Mouse (Mus musculus): ENCODE data around the gene Npff.

Npff gene

DNA sequence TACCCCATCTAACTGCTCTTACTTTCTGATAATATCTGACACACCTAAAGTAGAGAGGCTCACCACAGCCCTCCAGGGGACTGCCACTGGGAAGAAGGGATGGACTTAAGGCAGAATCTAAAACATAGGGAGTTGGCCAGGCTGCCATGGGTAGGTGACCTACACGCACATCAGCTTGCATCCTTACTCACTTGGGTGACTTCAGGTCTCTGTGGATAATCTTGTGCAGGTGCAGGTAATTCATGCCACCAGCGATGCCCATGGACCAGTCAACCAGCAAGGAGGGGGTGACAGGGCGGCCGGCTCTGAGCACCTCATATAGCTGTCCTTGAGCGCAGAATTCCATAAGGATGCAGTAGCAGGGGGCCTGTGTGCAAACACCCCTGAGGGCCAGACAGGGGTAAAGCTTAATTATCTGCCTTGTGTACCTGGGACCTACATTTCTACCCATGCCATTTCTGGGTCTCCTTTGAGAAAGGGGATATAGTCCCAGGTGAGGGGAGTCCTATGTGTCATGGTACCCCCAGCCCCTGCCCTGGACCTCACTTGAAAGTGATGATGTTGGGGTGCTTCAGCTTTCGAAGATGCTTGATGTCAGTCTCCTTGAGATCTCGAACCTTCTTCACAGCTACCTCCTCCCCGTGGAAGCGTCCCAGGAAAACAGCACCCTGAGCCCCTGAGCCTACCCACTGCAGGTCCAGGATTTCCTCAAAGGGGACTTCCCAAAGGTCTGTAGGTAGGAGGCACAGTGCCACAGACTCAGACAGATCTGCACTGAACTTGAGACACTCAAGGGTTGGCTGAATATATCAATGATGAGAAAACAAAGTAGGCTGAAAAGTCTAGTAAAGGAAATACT lies 20.6 kb downstream of the Npff start:
- no peak for DNase-seq (ENCODE audit: extremely low spot score)

DNA sequence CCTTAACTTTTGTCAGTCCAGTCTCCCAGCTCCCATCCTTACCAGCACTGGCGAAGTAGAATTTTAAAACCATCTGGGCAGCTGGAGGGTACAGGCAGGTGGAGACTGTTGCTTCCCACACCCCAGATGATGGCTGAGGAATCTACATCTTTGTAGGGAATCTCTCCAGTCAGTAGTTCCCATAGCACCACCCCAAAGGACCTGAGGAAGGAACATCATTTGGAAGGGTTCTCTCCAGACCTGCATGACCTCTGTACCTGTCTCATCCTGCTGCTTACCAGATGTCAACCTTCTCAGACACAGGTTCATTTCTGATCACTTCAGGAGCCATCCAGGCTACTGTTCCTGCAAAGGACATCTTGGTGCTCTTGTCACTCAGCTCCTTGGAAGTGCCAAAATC lies 21.3 kb downstream of the Npff start, which contains the start of gene Gm10337:
Gm10337 (plus strand) TSS at position 276 of the 400 bp plus-strand sequence.
- DNase-seq (ENCODE audit: extremely low spot score): no peak

DNA sequence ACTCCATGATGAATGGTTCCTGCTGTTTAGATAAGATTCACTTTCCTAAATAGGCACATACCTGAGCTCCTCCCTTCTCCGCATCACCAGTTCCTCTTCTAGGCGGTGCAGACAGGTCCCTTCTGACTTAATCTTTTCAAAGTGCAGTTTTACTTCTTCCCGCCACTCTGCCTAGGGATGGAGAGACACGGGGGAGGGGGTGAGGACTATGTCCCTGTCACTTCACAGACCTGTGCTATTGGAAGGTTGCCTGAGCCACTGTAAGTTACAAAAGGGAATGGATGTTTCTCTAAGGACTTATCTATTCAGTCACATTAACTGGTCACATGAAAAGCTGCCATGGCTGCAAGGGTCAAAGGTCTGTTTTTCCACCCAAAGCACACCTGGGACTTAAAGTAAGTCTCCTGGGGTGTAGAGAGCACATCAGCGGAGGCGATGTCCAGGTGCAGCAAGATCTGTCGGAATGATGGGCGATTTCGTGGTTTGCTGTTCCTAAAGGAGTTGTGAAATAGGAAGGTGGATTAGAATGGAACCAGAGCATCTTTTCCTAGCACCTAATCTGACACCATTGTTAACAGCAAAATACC lies 22.4 kb downstream of the Npff start:
- no peak for DNase-seq (ENCODE audit: extremely low spot score)

DNA sequence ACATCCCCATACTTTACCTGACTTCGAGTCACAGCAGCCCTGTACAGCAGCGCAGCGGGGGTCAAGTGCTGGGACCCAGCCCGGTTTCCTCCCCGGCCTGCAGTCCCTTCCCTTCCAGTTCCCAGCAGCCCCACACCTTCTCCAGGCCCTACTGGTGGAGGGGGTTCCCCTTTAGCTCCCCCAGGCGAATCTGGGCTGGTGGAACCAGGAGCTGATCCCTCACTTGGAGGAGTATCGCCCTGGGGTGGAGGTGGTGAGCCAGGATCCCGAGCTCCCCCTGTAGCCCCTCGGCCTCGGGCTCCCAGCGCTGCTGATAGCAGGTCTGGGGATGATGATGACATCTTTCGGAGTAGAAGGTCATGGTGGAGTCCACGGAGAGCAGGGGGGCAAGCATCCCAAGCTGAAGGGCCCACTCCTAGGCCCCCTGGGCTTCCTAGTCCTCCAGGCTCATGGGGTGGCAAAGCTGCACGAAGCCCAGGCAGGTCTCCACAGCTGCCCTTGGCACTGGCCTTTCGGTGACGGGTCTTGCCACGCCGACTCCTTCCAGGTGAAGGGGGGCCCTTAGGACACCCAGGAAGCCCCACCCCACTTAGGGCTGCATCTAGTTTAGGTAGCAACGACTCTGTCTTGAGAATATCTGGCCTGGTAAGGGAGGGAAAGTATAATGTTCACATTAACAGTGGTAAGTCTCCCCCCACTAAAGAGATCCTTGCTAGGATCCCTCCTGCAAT lies 23.5 kb downstream of the Npff start:
- no peak for DNase-seq (ENCODE audit: extremely low spot score)

DNA sequence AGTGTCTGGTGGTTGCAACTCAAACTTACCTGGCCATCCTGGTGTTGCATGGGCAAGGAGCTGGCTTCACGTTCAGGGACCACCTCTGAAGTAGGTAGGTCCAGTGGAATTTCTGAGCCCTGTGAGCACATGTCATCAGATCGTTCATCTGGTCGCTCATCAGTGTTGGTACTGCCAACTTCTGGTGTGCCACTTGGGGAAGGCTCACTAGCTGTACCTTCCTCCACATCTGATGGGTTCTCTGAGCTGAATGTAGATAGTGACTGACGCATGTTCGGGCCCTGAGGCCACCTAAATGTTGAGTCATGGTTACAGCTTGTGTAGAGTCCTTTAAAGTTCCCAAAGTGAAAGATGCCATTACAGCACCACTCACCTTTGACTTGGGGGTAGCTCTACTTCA lies 24.3 kb downstream of the Npff start:
- DNase-seq (ENCODE audit: extremely low spot score): no peak

DNA sequence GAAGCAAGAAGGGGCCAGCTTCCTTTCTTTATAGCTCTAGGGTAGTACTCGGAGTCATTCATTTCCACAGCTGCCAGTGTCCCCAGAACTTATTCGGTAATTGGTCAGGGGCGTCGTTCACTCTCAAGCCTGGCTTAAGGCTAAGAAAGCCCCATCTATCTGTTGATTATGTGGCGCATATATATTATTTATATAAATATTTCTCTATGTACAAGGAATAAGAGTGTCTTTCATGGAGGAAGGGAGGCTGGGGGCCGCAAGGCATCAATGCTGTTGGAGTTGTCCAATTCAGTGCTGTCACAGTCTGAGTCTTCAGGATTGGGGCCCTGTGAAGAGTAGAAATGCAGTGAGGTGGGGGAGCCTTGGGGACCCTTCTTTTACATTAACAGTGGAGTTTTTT lies 24.9 kb downstream of the Npff start:
- no peak for DNase-seq (ENCODE audit: extremely low spot score)

DNA sequence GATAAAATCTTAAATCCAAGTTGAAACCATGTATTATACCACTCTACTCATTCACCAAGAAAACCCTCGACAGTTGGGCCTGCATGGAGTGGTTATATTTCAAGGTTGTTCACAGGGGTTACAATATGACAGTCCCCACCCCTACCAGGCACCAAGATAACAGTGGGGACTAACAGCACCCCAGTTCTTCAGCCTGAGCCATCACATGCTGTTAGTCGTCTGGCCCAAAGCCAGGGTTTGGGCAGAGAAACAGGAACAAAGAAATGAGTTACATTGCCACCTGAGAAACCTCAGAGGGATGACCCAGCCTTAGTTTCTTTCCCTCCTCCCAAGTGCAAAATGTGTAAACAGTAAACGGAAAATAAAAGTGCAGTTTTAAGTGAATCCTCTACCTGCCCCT lies 25.4 kb downstream of the Npff start:
- DNase-seq (ENCODE audit: extremely low spot score): no peak

DNA sequence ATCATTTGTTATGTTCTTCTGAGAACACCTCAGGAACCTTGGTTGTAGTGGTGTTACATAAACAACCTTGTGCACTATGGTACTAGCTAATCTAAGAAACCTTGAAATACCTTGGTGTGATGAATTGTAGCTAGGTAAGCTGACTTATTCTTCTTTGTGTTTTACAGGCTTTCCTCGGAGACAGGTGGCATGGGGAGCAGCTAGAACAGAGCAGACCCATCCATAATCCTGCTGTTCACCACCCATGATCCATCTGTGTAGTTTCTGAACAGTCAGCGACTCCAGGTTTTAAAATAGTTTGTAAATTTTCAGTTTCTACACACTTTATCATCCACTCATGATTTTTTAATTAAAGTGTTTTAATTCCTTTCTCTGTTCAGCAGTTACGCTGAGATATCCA lies 26.4 kb downstream of the Npff start:
- DNase-seq (ENCODE audit: extremely low spot score): no peak

DNA sequence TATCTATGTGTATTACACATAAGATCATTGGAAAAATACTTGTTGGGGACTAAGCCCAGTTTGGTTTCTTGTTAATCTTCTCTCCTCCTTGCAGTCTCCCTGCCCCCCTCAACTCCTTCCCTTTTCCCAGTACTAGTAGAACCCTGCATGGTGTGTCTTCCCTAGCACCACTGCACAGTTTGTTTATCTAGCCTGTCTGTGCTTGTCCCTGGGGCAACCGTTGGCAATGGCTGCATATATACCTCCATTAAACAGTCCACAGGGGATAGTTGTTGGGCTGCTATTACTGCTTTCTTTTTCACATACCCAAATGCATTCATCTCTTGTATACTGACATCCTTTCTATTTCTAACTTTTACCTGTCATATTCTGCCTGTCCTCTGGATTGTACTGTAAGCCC lies 37.1 kb downstream of the Npff start:
- DNase-seq (ENCODE audit: extremely low spot score): no peak

DNA sequence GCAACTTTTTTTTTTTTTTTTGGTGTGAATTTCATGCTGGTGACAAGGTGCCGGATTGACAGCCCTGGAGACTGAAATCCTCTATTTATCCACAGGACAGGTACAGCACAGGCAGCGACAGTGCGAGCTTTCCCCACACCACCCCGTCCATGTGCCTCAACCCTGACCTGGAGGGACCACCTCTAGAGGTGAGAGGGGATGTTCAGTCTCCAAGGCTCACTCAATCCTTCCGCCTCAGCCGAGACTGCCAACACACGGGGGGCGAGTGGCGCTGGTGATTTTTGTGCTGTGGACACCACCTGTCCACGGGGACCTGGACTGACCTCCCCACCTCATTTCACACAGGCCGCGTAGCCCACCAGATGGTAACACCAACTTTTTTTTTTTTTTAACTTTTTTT lies 38.9 kb downstream of the Npff start:
- no peak for DNase-seq (ENCODE audit: extremely low spot score)

DNA sequence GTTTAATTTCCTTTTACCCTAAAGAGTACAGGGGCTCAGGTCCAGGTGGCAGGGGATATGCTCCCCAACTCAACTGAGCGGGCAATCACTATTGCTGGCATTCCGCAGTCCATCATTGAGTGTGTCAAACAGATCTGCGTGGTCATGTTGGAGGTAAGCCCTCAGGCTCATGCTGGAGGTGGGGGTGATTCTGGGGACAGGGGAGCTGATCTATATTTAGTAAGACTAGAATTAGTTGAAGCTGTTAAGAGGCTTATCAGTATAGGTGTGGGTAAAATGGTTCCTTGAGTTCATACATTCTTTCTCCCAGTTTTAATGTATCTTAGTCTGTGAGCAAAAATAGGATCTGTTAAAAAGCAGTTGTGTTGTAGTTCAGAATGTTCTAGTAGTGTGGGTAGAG lies 41.6 kb downstream of the Npff start:
- no peak for DNase-seq (ENCODE audit: extremely low spot score)

DNA sequence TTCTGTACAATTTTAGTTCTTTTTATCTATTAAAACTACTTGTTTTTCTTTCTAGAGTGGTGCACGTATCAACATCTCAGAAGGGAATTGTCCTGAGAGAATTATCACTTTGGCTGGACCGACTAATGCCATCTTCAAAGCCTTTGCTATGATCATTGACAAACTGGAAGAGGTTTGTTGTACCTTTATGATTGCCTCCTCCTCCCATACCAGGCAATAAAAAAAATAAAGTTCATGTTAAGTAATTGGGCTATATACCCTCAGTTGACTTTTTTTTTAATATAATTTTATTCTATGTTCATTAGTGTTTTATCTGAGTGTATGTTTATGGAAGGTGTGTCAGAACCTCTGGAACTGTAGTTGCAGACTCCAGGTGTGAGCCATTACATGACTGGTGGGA lies 50.2 kb downstream of the Npff start:
- no peak for DNase-seq (ENCODE audit: extremely low spot score)

Measured in embryo, embryonic 9.5 days (tissue).